Mouse (Mus musculus): Measurements from ENCODE around the gene Hdhd5. TPM values are rescaled to one million over a fixed set of nuclear protein-coding genes. Genes with fewer than 3 reads are reported as not detected.

Hdhd5 gene
- 2.4 and 2.8 TPM in 2 replicates for total RNA-seq (2023)

DNA sequence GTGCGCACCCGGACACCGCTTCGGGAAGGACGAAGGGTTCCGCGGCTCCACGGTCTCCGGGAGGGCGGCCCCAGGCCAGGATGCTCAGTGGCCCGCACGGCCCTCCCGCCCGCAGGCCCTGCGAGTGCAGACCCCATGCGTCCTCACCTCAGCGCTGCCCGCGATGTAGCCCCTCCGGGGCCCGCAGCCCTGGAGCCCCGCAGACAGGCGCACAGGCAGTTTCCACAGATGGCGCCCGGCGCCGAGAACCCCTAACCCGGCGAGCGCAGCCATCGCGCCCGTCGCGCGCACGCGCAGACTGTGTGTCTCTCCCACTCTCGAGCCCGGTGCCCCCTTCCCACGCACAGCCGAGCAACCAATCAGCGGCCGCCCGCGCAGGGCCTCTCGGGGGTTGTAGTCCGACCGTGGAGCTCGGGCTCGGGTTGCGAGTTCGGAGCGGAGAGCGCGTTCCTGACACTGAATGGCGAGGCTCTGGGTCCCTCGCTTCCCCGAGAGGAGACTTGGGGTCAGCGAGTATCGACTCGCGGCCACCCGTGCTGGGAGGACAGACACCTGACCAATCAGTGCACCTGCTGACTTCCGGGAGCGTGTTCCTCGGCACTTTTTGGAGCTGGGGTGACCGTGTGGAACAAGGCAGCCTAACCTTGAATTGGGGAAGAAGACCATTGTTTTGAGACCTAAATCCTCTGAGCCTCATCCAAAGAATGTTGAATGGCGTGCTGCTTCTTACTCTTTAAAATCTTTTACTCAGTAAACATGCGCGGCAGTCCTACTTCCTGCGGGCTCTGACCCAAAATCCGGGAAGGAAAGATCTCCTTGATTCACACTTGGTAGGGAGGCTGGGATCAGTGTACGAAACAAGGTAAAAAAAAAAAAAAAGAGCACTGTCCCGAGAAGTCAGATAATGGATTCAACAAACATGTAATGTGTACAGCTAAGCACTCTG is at the start of gene Hdhd5:
Gene Hdhd5 (minus strand): TSS at position 300 of the 946 bp plus-strand sequence.

DNA sequence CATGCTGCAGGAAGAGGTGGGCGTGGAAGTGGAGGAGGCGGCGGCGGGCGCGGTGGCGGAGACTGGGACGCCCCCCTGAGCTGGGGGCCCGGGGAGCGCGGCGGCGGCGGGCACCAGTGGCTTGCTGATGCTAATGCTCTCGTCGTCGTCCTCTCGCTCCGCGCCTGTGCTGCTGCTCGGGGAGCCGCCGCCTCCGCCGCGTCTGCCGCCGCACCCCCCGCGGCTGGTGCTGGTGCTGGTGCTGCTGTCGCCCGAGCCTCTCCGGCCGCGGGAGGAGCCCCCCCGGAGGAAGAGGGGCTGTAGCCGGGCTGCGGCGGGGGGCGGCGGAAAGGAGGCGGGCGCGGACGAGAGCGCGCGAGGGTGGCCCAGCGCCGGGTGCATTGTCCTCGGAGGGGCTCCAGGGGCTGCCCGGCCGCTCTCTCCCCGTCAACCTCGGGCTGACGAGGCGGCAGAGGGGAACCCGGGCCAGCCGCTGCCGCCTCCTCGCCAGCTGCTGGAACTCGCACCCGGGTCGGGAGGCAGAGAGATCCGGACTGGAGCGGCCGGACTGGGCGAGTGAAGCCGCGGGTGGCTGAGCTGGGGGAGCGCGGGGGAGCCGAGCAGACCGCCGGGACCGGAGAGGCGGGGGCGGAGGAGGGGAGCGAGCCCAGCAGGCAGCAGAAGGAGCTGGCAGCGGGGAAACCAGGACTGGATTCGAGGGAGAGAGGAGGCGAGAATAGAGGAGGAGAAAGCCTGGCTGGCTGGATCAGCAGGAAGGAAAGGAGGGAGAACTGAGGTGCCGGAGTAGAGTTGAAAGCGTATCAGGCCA is 37.5 kb downstream of the Hdhd5 start, which contains the start of gene Tmem121b:
Gene Tmem121b (minus strand): TSS at position 434 of the 808 bp plus-strand sequence.

DNA sequence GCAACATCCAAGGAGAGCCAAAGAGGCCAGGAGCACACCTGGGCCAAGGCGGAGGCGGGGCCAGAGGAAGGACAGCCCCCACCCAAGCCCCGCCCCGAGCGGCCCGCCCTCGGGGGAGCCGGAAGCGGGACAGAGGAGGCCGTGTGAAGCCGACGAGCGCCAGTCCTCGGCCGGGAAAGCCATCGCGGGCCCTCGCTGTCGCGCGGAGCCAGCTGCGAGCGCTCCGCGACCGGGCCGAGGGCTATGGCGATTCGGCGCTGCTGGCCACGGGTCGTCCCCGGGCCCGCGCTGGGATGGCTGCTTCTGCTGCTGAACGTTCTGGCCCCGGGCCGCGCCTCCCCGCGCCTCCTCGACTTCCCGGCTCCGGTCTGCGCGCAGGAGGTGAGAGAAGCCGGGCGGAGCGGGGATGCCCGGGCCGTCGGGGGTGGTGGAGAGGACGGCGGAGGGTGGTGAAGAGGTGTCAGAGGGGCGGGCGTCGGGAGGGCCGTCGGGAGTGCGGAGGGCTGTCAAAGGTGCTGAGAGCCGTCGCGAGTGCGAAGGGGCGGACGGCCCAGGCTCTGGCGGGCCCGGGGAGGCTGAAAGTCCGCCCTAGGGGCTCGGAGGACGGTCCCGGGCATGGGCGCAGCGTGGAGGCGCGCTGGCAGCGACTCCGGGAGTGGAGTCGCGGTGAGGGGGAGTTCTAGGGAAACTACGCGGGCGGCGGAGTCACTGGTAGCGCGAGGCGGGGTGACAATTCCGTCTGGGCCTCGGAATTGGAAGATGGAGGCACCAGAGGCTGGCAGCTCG is 67.8 kb downstream of the Hdhd5 start, which contains the start of gene Il17ra:
Gene Il17ra (plus strand): TSS at position 162 of the 786 bp plus-strand sequence.

Other genes starting within 250 kb of the Hdhd5 start
- not detected in 2 replicates for gene D330020A13Rik, start 237.0 kb downstream of the Hdhd5 start, total RNA-seq (2023)
- gene B4galnt3, start 236.8 kb downstream of the Hdhd5 start, total RNA-seq (2023) = not detected in 2 replicates
- gene Kdm5a, start 167.2 kb downstream of the Hdhd5 start, total RNA-seq (2023) = 114 and 178 TPM in 2 replicates
- 8.5 and 8.7 TPM in 2 replicates for gene Ccdc77, start 166.9 kb downstream of the Hdhd5 start, total RNA-seq (2023)
- gene Il17ra, start 68.1 kb downstream of the Hdhd5 start, total RNA-seq (2023) = 376 and 459 TPM in 2 replicates
- 0.13 TPM in 1 of 2 replicates, not detected in the other for gene Tmem121b, start 37.5 kb downstream of the Hdhd5 start, total RNA-seq (2023)
- 2.7 and 9.5 TPM in 2 replicates for gene Cecr2, start 135.1 kb upstream of the Hdhd5 start, total RNA-seq (2023)
- 0.82 TPM in 1 of 2 replicates, not detected in the other for gene Slc25a18, start 242.3 kb upstream of the Hdhd5 start, total RNA-seq (2023)

Data from neutrophil, adult 65 days (primary cell).